Mouse (Mus musculus) cerebellum, postnatal 25 days (tissue): ENCODE measurements at regions not wholly inside any gene's neighbourhood (a gene's known extent, or its start where the extent isn't known, plus 50 kb on each side); places are given as distances from the start of the nearest gene placed in this dataset.

Experiments
- DNase-seq, 2 experiments: peaks; one replicate each; pipeline ENCODE4 v3.0.0; 2021; ENCODE audit warnings: mixed read lengths in 2 of 2

DNA sequence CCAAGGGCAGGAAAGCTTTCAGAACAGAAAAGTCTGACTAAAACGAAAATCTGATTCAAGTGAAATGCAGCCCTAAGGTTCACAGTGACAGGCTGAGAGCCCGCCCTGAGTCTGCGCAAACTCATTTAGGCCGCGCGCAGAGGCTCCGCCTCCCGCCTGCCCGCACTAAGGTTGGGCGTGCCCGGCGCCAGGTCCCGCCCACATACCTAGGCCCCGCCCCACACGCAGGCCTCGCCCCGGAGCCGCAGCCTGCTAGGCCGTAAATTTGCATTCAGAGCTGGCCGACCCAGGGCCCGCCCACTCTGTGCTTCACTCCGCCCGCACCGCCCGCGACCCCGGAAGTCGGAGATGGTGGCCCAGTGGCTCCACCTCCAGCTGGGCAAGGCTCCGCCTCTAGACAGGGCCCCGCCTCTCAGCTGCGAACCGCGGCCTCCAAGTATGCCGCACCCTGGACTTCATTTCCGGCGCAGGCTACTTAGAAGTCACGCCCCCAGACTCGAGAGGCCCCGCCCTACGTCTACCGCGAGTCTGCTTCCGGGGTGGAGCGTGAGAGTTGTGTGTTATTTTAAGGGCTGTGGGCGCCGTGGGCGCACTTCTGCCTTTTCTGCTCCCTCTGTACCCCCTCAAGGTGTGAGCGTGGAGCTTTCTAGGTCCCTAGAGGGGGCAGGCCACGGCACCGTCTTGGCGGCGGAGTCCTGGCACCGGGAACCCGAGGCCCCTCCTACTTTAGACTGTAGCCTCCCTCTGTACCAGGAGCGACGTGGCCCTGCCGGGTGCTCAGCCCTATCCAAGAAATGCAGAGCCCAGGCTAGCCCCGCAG, 52.3 kb upstream of the Wnt7b start:
- DNase-seq = peak; percentile 98 to 99

DNA sequence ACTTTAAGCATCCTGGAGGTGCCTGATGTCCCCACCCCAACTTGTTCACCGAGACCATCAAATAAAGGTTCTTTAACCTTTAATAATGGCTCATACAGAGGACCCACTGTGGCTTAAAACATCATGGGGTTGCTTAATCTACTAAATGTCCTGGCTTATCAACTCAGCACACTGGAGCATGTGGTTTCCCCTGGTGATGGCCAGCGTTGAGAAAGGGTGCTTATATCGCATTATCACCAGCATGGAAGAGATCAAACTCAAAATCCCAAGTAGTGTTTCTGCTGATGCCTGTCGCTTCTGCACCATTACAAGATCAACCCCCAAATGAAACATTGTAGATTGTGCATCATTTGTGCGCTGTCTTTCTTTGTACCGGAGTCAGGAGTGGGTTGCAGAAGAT, 53.2 kb upstream of the Wnt7b start:
- DNase-seq = no peak

GRCm38 (mm10) chr15:85639566-85639965, 57.3 kb upstream of the Wnt7b start:
- DNase-seq = no peak

- peak in 1 of 2 experiments; percentile 49 for DNase-seq
These were observed 59.1 kb upstream of the Wnt7b start for GRCm38 (mm10) chr15:85641120-85642080.

- no peak for DNase-seq
These were observed 63.1 kb upstream of the Wnt7b start for GRCm38 (mm10) chr15:85645396-85645795.

GRCm38 (mm10) chr15:85645971-85646638, 63.8 kb upstream of the Wnt7b start:
- DNase-seq = peak; percentile 63 to 64

- DNase-seq = no peak
These were observed 64.5 kb upstream of the Wnt7b start for GRCm38 (mm10) chr15:85646639-85647277.

- DNase-seq = no peak
These were observed 65.3 kb upstream of the Wnt7b start for GRCm38 (mm10) chr15:85647593-85647992.

DNA sequence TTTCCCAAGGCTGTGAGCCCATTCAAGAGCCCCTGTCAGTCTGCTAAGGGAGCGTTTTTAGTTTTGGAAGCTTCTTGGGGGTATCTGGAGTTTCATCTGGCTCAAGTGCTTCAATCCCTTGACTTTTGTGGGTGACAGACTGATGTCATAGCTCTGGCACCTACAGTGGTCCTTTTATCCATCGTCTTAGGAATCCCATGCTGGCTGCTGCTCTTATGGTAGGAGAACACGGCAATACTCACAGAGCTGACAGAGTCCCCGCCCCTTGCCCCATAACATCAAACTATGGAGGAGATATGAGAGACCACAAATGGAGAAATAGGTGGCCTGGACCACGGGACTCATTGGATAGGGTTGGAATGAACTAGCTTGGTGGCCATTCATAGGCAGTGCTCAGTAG, 68.0 kb upstream of the Wnt7b start:
- DNase-seq = no peak

GRCm38 (mm10) chr15:85651718-85652420, 69.6 kb upstream of the Wnt7b start:
- peak in 1 of 2 experiments; percentile 48 for DNase-seq

- DNase-seq = peak in 1 of 2 experiments; percentile 51
These were observed 70.2 kb upstream of the Wnt7b start for GRCm38 (mm10) chr15:85652431-85652830.

GRCm38 (mm10) chr15:85652871-85653337, 70.6 kb upstream of the Wnt7b start:
- peak; percentile 73 to 81 for DNase-seq

DNA sequence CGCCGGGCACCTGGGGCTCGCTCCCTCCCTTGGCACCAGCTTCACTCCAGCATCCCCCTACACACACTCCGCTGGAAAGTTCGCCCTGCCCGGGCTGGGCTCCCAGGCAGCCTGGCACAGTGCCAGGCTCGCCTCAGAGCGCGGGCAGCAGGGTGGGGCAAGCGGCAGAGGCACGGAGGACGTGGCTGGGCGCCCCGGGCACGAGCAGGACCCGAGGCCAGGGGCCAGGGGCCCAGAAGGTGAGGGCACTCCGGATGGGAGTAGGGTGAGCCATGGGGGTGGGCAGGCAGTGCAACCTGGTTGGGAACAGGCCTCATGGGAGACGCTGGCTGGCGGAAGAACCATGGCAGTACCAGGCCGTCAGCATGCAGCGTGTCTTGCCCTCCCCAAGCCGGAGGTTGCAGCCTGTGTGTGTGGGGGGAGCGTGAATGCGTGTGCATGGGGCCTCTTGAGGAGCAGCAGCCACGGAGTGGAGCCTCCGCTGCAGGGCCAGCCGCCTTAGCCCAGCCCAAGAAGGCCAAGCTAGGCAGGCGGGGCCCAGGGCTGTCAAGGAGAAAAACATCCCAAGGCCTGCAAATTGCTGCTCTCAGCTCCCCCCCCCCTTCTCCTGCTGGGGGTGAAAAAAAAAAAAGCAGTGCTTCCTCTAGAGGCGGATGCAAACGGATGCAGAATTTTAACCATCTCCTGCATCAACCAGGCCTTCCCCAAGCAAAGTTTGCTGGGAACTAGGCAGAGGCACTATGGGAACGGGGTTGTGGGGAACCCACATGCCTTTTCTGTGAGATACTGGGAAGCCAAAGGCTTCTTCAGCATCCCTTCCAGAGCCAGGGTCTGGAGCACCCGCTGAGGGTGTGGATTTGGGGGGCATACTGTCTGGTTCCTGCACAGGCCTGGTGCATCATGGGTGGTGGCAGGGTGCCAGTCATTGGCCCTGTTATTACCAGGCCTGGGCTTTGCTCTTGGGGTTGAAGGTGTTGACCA, 71.4 kb upstream of the Wnt7b start:
- peak; percentile 93 to 94 for DNase-seq

GRCm38 (mm10) chr15:85654791-85655190, 72.5 kb upstream of the Wnt7b start:
- peak; percentile 55 for DNase-seq

GRCm38 (mm10) chr15:85655751-85656167, 73.5 kb upstream of the Wnt7b start:
- DNase-seq = peak; percentile 63

DNA sequence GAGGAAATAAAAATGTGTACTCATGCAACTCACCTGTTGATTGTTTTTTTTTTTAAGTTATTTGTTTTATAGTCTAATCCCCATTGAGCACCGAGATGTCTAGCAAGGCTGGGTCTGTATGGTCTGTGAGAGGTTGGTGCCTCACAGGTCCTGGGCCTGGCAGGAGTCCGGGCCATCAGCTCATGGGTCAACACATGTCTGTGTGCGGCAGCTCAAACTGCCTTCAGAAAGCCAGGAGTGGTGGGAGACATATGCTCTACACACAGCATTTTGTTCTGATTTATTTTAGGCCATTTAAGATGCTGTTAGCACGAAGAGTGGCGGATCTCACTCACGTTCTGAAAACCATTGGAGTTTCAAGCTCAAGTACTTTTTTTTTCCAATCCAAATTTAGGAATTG, 74.6 kb upstream of the Wnt7b start:
- DNase-seq = peak; percentile 58 to 69

- DNase-seq = peak; percentile 62 to 70
These were observed 75.2 kb upstream of the Wnt7b start for GRCm38 (mm10) chr15:85657441-85657989.

DNA sequence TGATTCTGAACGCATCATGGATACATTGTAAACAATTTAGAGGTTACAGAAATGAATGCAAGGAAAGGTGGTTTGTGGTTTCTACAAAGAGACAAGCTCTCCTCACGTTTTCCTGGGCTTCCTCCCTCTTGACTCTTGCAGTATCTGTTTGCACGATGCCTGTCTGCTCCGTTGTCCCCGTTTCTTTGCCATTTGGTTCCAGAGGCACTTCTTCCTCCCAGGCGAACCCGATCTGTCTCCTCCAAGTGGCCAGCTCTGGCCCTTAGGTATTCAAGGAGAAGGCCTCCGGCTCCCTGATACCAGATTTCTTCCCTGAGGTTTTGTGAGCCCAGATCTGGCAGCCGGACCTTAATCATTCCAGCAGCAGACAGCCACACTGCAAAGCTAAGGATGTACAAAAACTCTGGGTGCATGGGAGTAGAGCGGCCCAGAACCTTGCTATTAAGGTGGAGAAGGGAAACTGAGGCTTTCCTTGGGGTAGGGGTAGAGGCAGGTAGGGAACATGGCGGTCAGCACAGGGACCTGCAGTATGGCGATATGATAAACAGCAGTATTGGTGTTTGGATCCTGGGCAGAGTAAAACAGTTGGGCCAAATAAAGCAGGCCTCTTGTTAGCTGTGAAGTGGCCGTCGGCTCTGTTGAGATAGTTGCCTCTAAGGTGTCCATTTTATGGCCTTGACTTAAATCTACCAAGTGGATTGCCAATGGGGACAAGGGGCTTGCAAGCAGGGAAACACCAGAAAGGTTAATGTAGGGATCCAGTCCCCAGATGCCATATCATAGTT, 76.0 kb upstream of the Wnt7b start:
- DNase-seq = peak; percentile 63 to 76
